Comparison of ENCODE assay signal across 8 mouse cellular contexts in genomic region chr8:121673917-121674316, GRCm38 (mm10). TPM values are rescaled to one million over a fixed set of nuclear protein-coding genes. Genes with fewer than 3 reads are reported as not detected.
A peak's percentile ranks its signal among the peaks of the same experiment; 100 is the strongest.
DNase-seq lines count a peak whose midpoint lies in the region; ATAC-seq and TF ChIP-seq lines count a peak whose summit lies in the region.
"Had no signal": no experiment of that assay in that cellular context is flagged by ENCODE, and none has a peak within 500 bp of the region (broad histone marks: within the 10 kb centered on the region; RNA-seq: fewer than 3 reads in every experiment).

No protein-coding gene starts in this region.

- no peaks in the 10 kb centered on the region for H3K36me3 ChIP-seq in forebrain, postnatal 0 days (ENCODE audit: insufficient read depth)
- H3K36me3 ChIP-seq in neural tube, embryonic 12.5 days, result no peaks in the 10 kb centered on the region

- TF ChIP-seq CTCF in forebrain, postnatal 0 days (IDR thresholded peaks at IDR 0.05; ENCODE audit: low read depth), result no peak

- H3K4me3 ChIP-seq in forebrain, postnatal 0 days (ENCODE audit: low read depth, low read length), result no peak overlapping the region
- no peak overlapping the region for H3K4me3 ChIP-seq in neural tube, embryonic 12.5 days

- peak; percentile 93 for ATAC-seq in forebrain, postnatal 0 days
- ATAC-seq in neural tube, embryonic 12.5 days (ENCODE audit: low FRiP score, low read depth), result peak; percentile 50; the same call in 1 of the 2 replicates

- peaks cover 7% of the 10 kb centered on the region; the same call in 1 of the 2 replicates for H3K4me1 ChIP-seq in forebrain, postnatal 0 days (ENCODE audit: insufficient read depth)
- H3K4me1 ChIP-seq in neural tube, embryonic 12.5 days, result peaks cover 6% of the 10 kb centered on the region; the same call in 1 of the 2 replicates

- H3K27ac ChIP-seq in forebrain, postnatal 0 days (ENCODE audit: low read depth, low read length), result peak overlapping the region; percentile 88
- H3K27ac ChIP-seq in neural tube, embryonic 12.5 days, result no peak overlapping the region

- WGBS in forebrain, postnatal 0 days, result 62% methylated on average over 5 of the region's 5 CpGs
- 83% methylated on average over 5 of the region's 5 CpGs for WGBS in neural tube, embryonic 12.5 days

- H3K4me2 ChIP-seq in forebrain, postnatal 0 days (ENCODE audit: low read depth), result no peak overlapping the region
- H3K4me2 ChIP-seq in neural tube, embryonic 12.5 days (replicated peaks), result no peak overlapping the region

- no peaks in the 10 kb centered on the region for H3K27me3 ChIP-seq in forebrain, postnatal 0 days (ENCODE audit: insufficient read depth, low read length)
- H3K27me3 ChIP-seq in neural tube, embryonic 12.5 days (replicated peaks), result no peaks in the 10 kb centered on the region

- no peak overlapping the region for H3K9ac ChIP-seq in forebrain, postnatal 0 days
- no peak overlapping the region for H3K9ac ChIP-seq in neural tube, embryonic 12.5 days

- H3K9me3 ChIP-seq in forebrain, postnatal 0 days (ENCODE audit: low read length), result no peaks in the 10 kb centered on the region
- no peaks in the 10 kb centered on the region for H3K9me3 ChIP-seq in neural tube, embryonic 12.5 days

- DNase-seq in kidney, postnatal 14 days, result peak; percentile 43
- DNase-seq in kidney, adult 8-10 months, result no peak
- peak; percentile 77 for DNase-seq in R1 (ENCODE audit: low read depth, low spot score)
- peak; percentile 77 for DNase-seq in forebrain, postnatal 0 days
- no peak for DNase-seq in heart, adult 9 months (ENCODE audit: low spot score in 2 of 2)
- no peak for DNase-seq in ovary, adult 18-20 months (ENCODE audit: low spot score)
- DNase-seq: adrenal gland, postnatal 14 days had no signal

RNA-seq across cellular contexts. Expression of gene Zcchc14, which starts 21.2 kb away (rescaled TPM):
- 69.0 and 85.8 TPM in 2 replicates for total RNA-seq in forebrain, postnatal 0 days (2014; rRNA removed)
- 13.9 and 17.4 TPM in 2 replicates for polyA plus RNA-seq in forebrain, postnatal 0 days (2015; fragmentation: Nextera tagmentation; extraction: Ambion mirVana)
- polyA plus RNA-seq in neural tube, embryonic 12.5 days (2016; fragmentation: Nextera tagmentation; extraction: Ambion mirVana), result 23.1 and 23.9 TPM in 2 replicates

RNA-seq across cellular contexts. Expression of gene Jph3, which starts 55.5 kb away (rescaled TPM):
- 64.2 and 65.8 TPM in 2 replicates for total RNA-seq in forebrain, postnatal 0 days (2014; rRNA removed)
- 123 and 127 TPM in 2 replicates for polyA plus RNA-seq in forebrain, postnatal 0 days (2015; fragmentation: Nextera tagmentation; extraction: Ambion mirVana)
- 59.1 and 66.9 TPM in 2 replicates for polyA plus RNA-seq in neural tube, embryonic 12.5 days (2016; fragmentation: Nextera tagmentation; extraction: Ambion mirVana)

Comparison
In these comparisons a context has a peak if more than half of its experiments do, and no peak if none do; other contexts are left out.
1. DNase-seq: peak in kidney, postnatal 14 days (single experiment), R1 (single experiment) and forebrain, postnatal 0 days (single experiment); none in kidney, adult 8-10 months (0 of 2), heart, adult 9 months (0 of 2) and ovary, adult 18-20 months (single experiment).